Mouse (Mus musculus) ES-Bruce4 (cell line): Measurements from ENCODE around the gene Ikbke.

ENCODE experiments used
- CTCF ChIP-seq: IDR thresholded peaks from one replicate; pipeline ENCODE4 v1.8.1; 2011; ENCODE audit warnings: low read depth, low read length
- POLR2A ChIP-seq: IDR thresholded peaks from one replicate; pipeline ENCODE4 v1.8.1; 2011; ENCODE audit warnings: low read length; ENCODE audit not compliant: insufficient read depth

- TF ChIP-seq POLR2A = no peak
- no peak for TF ChIP-seq CTCF
Observed at GRCm38 (mm10) chr1:131242956-131243355, 36.5 kb downstream of the Ikbke start.
